Mouse (Mus musculus) ZHBTc4 (cell line): ENCODE data around the gene Gnb1.
A peak's percentile ranks its signal among the peaks of the same experiment; 100 is the strongest.

Source experiments
- DNase-seq: peaks from one replicate; pipeline ENCODE4 v3.0.0-alpha.2; 2011; ENCODE audit warnings: low read depth, low spot score

Gnb1 gene

DNA sequence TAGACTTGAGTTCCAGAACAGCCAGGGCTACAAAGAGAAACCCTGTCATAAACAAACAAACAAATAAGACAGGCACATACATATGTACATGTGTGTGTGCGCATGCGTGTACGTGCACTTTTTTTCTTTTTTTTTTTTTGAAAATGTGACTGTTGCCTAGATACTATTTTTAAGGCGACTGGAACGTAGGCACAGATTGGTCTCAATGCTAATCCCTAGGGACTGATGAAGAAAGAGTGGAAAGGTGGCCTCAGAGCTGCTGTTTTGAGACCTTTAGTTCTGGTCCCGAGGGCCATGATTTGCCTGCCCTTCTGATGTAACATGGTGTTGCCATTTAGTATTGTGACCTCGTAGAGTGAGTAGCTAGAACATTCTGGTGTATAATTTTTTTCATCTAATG lies 58.8 kb downstream of the Gnb1 start:
- DNase-seq, result no peak

GRCm38 (mm10) chr4:155550446-155550845 lies 59.3 kb downstream of the Gnb1 start:
- DNase-seq, result no peak

GRCm38 (mm10) chr4:155551073-155551472 lies 59.9 kb downstream of the Gnb1 start:
- no peak for DNase-seq

GRCm38 (mm10) chr4:155552917-155553532 lies 61.9 kb downstream of the Gnb1 start:
- DNase-seq, result no peak

DNA sequence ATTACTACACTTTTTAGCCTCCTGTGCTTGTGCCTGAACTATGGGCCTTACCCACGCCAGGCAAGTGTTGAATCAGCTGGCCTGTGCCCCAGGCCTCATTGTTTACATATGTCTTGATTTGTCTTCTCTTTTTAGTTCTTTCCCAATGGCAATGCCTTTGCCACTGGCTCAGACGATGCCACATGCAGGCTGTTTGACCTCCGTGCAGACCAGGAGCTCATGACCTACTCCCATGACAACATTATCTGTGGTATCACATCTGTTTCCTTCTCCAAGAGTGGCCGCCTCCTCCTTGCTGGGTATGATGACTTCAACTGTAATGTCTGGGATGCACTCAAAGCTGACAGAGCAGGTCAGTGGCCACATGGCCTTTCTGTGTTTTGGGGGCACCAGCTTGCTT lies 63.7 kb downstream of the Gnb1 start:
- no peak for DNase-seq

DNA sequence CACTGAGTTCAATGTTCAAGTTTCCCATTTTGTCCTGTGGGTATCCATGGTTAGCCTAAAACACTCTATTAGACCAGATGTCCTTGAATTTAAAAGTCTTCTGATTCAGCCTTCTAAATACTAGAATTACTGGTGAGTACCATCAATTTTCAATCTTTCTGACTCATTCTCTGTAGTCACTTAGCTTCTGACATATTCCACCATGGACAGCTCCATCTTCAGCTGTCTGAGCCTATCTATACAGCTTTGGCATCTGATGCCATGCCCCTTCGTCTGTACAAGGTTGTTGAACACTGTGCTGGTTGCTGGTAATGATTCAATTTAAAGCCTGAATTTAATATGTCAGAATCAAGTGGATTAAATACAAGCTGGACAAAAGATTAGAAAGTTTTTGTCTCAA lies 64.3 kb downstream of the Gnb1 start:
- DNase-seq, result no peak

- DNase-seq, result no peak
Measured at GRCm38 (mm10) chr4:155559454-155559853, 68.3 kb downstream of the Gnb1 start.

DNA sequence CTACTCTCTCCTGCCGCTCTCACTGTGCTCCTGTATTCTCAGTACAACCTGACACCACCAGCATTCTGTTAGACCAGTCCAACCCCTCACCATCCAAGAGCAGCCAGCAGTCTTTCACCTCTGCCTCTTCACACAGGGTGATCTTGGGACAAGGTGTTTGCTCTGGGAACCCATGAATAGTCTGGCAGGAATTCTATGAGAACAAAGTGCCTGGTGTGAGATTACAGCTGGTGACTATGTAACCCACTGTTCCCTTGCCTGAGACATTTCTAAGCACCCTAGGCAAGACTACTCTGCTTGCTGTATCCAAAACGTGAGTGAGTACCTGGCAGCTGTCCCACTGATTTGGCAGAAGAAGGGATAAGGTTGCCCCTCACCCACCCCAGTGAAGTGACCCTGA lies 69.8 kb downstream of the Gnb1 start:
- no peak for DNase-seq

- DNase-seq, result peak; percentile 63
Measured at GRCm38 (mm10) chr4:155561661-155562442, 70.7 kb downstream of the Gnb1 start, which contains the start of gene Nadk. TSS of gene Nadk (plus strand) at chr4:155562378.

GRCm38 (mm10) chr4:155562725-155563399 lies 71.7 kb downstream of the Gnb1 start:
- DNase-seq, result peak; percentile 17

- peak; percentile 99 for DNase-seq
Measured at GRCm38 (mm10) chr4:155563400-155564231, 72.5 kb downstream of the Gnb1 start.

DNA sequence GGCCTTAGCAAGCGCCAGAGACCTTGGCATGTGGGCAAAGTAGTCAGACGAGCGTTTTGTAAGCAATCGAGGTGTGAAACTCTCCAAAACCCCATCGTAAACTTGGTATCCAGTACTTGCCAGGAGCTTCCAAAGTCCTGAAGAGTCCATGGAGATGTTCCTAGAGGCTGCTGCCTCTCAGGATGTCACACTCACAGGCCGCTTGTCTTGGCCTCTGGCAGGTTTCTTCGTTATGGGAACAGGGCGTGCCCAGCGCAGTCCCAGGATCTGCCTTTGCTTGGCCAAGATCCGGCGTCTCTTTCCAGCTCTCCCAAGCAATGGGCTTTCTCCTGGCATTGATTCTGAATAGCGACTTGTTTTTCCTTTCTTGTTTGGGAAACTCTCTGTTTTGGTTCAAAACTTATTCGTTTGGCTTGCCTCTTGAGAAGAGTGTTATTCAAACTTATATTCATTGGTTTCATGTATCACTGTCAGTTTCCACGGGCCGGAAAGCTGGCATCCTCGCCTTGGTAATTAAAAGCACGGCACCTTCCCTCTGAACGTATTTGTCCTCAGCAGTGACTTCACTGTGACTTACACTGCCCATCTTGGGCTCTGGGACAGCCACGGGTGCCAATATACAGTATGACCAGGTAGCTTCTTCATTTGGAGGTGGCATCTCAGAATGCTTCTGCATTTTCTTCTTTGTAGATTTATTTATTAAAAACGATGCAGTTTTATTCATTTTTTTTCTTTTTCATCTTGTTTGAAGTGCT lies 73.3 kb downstream of the Gnb1 start:
- DNase-seq, result peak; percentile 78

DNA sequence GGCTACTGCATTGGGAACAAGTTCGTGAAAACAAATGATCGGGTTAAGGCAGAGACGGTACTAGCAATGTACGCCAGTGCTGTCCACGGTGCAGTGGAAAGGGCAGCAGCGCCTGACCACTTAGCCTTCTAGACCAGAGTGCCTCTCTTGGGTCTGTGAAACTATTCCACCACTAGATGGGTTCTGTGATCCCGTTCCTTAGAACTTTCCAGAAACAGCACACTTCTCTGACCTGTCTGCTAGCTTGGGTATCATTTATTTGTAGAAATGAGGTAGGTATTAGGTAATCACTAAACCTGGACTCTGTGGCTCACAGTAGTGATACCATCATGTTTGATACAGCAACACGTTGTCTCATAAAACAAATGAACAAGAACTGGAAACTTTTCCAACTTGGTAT lies 75.4 kb downstream of the Gnb1 start:
- DNase-seq, result no peak

DNA sequence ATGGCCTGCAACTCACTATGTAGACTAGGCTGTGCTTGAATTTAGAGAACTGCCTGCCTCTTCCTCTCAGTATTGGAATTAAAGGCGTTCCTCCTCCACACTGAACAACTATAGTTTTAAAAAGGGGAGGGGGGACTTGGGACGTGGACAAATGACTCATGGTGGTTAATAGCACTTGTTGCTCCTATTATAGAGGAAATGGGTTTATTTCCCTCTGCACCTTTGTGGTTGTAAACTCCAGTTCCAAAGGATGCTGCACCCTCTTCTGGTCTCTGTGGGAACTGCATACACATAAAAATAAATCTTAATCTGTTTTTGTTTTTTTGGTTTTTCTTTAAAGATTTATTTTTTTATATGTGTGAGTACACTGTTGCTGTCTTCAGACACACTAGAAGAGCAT lies 77.0 kb downstream of the Gnb1 start:
- DNase-seq, result peak; percentile 49

- DNase-seq, result no peak
Measured at GRCm38 (mm10) chr4:155568632-155569370, 77.6 kb downstream of the Gnb1 start.

GRCm38 (mm10) chr4:155569818-155570217 lies 78.7 kb downstream of the Gnb1 start:
- DNase-seq, result peak; percentile 15

GRCm38 (mm10) chr4:155570315-155570714 lies 79.2 kb downstream of the Gnb1 start:
- peak; percentile 44 for DNase-seq

GRCm38 (mm10) chr4:155571442-155571841 lies 80.3 kb downstream of the Gnb1 start:
- no peak for DNase-seq

DNA sequence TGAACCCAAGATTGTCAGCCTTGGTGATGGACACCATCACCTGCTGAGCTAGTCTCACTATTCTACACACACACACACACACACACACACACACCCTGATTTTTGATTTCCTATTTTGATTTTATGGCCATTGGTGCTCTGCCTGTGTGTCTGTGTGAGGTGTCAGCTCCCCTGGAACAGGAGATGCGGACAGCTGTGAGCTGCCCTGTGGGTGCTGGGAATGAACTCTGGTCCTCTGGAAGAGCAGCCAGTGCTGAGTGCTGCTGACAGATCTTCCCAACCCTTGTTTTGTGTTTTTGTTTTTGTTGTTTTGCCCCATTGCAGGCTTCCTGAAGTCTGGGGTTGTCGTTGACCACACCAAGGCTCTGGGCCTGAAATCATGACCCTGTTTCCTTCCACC lies 82.0 kb downstream of the Gnb1 start:
- DNase-seq, result no peak

- peak; percentile 18 for DNase-seq
Measured at GRCm38 (mm10) chr4:155573876-155574275, 82.7 kb downstream of the Gnb1 start.
